Mouse (Mus musculus): ENCODE results near the gene Serinc1. TPM values are rescaled to one million over a fixed set of nuclear protein-coding genes. Genes with fewer than 3 reads are reported as not detected.

Serinc1 gene
- polyA plus RNA-seq, 1 experiment from 2014 or later: 105 TPM

DNA sequence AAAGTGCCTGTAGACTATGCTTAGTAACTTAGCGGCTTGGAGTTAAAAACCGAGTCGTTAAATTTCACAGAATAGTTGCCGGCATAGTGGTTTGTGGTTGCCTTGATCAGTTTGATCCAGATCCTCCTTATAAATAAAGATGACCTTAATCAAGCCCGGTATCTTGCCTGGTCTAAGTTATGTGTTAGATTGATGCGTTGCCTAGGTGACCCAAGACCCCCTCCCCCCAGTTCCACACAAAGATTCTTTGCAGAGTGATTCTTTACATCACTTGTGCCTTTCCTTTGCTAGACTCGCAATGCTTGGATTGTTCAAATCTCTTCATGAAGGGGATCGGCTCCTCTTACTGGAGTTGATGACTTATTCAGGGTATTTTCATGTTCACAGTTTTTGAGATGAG, 45.1 kb downstream of the Serinc1 start:
- no peaks in the 10 kb centered on the region for H3K9me3 ChIP-seq (ENCODE audit: control insufficient read depth, low read length)
- H3K9ac ChIP-seq (ENCODE audit: low read depth, low read length): peak overlapping the region; percentile 92
- no peak overlapping the region for H3K27ac ChIP-seq (ENCODE audit: low read length)
- peak overlapping the region; percentile 71 for H3K4me2 ChIP-seq (ENCODE audit: low read depth, low read length)
- WGBS: under 1% methylated on average over 8 of the region's 8 CpGs
- H3K27me3 ChIP-seq (replicated peaks; ENCODE audit: control insufficient read depth, insufficient read depth, low read length): no peaks in the 10 kb centered on the region
- no peak for ATAC-seq
- H3K4me1 ChIP-seq (ENCODE audit: control insufficient read depth, insufficient read depth, low read length): peaks cover 2% of the 10 kb centered on the region; the same call in 1 of the 2 replicates
- no peaks in the 10 kb centered on the region for H3K36me3 ChIP-seq (ENCODE audit: control insufficient read depth, insufficient read depth, low read length)
- H3K4me3 ChIP-seq (ENCODE audit: low read length): peak overlapping the region; percentile 95

DNA sequence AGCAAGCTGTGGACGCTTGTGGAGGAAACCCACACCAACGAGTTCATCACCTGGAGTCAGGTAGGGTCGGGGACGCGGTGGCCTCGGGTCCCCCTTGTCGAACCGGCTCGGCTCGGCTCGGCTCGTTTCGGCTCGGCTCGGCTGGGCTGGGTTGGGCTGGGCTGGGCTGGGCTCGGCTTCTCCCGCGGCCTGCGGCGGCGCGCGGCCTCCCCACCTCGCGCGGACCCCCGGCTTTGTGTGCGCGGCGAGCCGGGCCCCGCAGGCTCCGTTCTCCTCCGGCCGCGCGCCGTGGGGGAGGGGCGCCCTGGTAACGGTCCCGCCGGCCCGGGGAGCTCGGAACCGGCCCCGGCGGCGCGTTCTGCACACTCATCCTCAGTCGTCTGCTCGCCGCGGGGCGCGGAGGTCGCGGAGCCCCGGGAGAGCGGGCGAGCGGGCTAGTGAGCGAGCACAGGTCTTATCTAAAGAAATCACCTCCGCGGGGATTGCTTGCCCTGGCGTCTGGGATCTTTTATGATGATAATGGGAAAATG, 45.7 kb downstream of the Serinc1 start:
- H3K9me3 ChIP-seq (ENCODE audit: control insufficient read depth, low read length): no peaks in the 10 kb centered on the region
- no peaks in the 10 kb centered on the region for H3K36me3 ChIP-seq (ENCODE audit: control insufficient read depth, insufficient read depth, low read length)
- peaks cover 2% of the 10 kb centered on the region; the same call in 1 of the 2 replicates for H3K4me1 ChIP-seq (ENCODE audit: control insufficient read depth, insufficient read depth, low read length)
- H3K9ac ChIP-seq (ENCODE audit: low read depth, low read length): peak overlapping the region; percentile 92
- H3K4me2 ChIP-seq (ENCODE audit: low read depth, low read length): peak overlapping the region; percentile 71
- H3K27ac ChIP-seq (ENCODE audit: low read length): peak overlapping the region; percentile 94
- no peaks in the 10 kb centered on the region for H3K27me3 ChIP-seq (replicated peaks; ENCODE audit: control insufficient read depth, insufficient read depth, low read length)
- ATAC-seq: peak; percentile 92
- under 1% methylated on average over 65 of the region's 65 CpGs for WGBS
- peak overlapping the region; percentile 95 for H3K4me3 ChIP-seq (ENCODE audit: low read length)

DNA sequence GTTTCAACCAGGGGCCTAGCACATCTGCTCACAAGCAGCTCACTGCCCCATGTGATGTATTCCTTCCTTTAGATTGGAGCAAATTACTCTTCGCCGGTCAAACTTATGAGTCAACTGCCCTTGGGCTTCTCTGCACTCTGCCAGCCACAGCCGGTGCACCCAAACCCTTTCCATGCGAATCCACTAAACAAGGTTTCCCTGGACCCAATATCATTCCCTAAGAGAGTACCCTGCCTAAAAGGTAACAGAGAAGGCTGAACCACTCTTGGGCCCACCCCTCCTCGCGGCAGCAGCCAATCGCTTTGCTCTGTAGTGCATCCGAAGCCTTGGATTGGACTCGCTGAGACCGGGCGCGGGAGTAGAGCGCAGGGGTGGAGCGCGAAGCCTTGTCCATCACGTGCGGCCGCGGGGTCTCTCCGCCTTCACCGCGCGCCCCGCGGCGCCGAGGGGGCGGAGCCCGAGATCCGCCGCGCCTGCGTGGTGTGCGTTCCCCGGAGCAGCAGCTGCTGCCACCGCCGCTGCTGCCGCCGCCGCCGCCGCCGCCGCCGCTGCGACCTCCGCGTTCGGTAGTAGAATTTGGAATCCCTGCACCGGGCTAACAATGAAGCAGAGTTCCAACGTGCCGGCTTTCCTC, 46.3 kb downstream of the Serinc1 start, which contains the start of gene Hsf2:
Gene Hsf2, plus strand, starts transcription at position 478 of the 634 bp plus-strand sequence.
- peak; percentile 100 for ATAC-seq
- Histone ChIP-seq H3K36me3 (ENCODE audit: control insufficient read depth, insufficient read depth, low read length) (no peaks in the 10 kb centered on the region), H3K9me3 (ENCODE audit: control insufficient read depth, low read length) (no peaks in the 10 kb centered on the region), H3K4me1 (ENCODE audit: control insufficient read depth, insufficient read depth, low read length) (peaks cover 2% of the 10 kb centered on the region; the same call in 1 of the 2 replicates), H3K4me3 (ENCODE audit: low read length) (peak within 1 kb of the TSS; percentile 95), H3K27me3 (replicated peaks; ENCODE audit: control insufficient read depth, insufficient read depth, low read length) (no peaks in the 10 kb centered on the region), H3K9ac (ENCODE audit: low read depth, low read length) (peak within 1 kb of the TSS; percentile 92), H3K4me2 (ENCODE audit: low read depth, low read length) (peak within 1 kb of the TSS; percentile 71), H3K27ac (ENCODE audit: low read length) (peak within 1 kb of the TSS; percentile 94)
- WGBS: under 1% methylated on average over 52 of the region's 52 CpGs

DNA sequence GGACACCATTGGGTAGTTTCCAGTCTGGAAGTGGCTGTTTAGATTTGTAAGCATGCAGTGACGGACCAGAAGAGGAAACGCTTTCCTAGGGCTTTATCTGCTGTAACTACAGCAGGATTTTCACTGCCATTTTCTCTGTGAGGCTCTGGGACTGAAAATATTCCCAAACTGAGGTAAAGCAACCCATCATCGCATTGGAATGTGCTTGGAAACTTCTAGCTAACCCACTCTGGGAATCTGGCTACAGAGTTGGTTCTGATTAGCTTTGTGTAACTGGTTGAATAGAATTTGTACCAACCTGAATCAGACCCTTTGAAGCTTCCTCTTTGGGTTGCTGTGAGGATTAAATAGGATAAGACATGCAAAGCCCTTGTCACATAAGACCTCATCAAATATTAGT, 47.6 kb downstream of the Serinc1 start:
- H3K4me1 ChIP-seq (ENCODE audit: control insufficient read depth, insufficient read depth, low read length): peaks cover 2% of the 10 kb centered on the region; the same call in 1 of the 2 replicates
- no peak overlapping the region for H3K9ac ChIP-seq (ENCODE audit: low read depth, low read length)
- H3K9me3 ChIP-seq (ENCODE audit: control insufficient read depth, low read length): no peaks in the 10 kb centered on the region
- ATAC-seq: no peak
- H3K4me3 ChIP-seq (ENCODE audit: low read length): no peak overlapping the region
- H3K4me2 ChIP-seq (ENCODE audit: low read depth, low read length): no peak overlapping the region
- no peak overlapping the region for H3K27ac ChIP-seq (ENCODE audit: low read length)
- H3K27me3 ChIP-seq (replicated peaks; ENCODE audit: control insufficient read depth, insufficient read depth, low read length): no peaks in the 10 kb centered on the region
- no peaks in the 10 kb centered on the region for H3K36me3 ChIP-seq (ENCODE audit: control insufficient read depth, insufficient read depth, low read length)
- WGBS: 80% methylated on average over 3 of the region's 3 CpGs

DNA sequence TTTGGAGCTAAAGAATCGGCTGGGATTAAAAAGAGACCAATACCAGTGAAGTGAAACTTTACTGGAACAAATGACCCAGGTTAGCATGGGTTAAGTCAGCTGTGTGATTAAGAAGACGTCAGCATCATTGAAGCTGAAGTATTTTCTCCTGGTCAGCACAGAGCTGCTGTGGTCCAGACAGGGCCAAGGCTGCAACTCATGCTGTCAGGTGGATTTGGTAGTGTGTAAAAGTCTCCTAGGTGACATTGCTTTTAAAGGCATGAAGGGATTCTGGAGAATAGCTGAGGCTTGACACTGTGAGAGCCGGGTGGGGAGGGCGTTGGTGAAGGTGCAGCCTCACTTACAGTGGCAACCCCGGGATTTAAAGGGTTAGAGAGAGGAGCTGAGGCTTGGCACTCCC, 50.6 kb downstream of the Serinc1 start:
- H3K27ac ChIP-seq (ENCODE audit: low read length): no peak overlapping the region
- no peak overlapping the region for H3K9ac ChIP-seq (ENCODE audit: low read depth, low read length)
- 45% methylated on average over 5 of the region's 5 CpGs for WGBS
- H3K9me3 ChIP-seq (ENCODE audit: control insufficient read depth, low read length): no peaks in the 10 kb centered on the region
- H3K4me3 ChIP-seq (ENCODE audit: low read length): no peak overlapping the region
- ATAC-seq: no peak
- no peaks in the 10 kb centered on the region for H3K4me1 ChIP-seq (ENCODE audit: control insufficient read depth, insufficient read depth, low read length)
- no peaks in the 10 kb centered on the region for H3K27me3 ChIP-seq (replicated peaks; ENCODE audit: control insufficient read depth, insufficient read depth, low read length)
- no peaks in the 10 kb centered on the region for H3K36me3 ChIP-seq (ENCODE audit: control insufficient read depth, insufficient read depth, low read length)
- no peak overlapping the region for H3K4me2 ChIP-seq (ENCODE audit: low read depth, low read length)

DNA sequence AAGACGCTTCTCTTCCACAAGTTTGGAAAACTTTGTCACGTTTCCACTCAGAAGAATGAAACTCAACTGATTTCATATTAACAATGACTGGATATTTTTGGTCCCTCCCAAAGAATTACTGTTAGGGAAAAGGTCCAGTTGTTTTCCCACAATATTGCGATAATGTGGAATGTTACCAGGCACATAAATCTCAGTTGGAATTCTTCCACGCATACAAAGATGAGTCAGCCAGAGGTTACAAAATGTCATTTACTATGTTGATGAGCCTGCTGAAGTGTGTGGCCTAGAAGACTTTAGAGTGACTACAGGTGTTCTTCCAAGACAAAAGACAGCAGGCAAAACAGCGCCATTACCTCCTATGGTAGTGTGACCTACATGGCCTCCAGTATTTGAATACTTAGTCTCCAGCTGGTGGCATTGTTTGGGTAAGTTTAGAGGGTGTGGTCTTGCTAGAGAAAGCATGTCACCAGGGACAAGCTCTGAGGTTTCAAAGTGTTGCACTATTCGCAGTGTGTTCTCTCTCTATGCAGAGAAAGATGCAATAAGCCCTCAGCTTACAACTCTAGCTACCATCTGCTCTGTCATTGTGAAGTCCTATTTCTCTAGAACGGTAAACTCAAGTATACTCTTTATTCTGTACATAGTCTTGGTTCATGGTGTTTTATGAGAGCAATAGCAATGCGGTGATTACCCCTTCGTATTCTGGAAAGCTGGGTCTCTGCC, 55.0 kb downstream of the Serinc1 start:
- WGBS: 72% methylated on average over 9 of the region's 9 CpGs
- H3K4me1 ChIP-seq (ENCODE audit: control insufficient read depth, insufficient read depth, low read length): no peaks in the 10 kb centered on the region

More for the DNA sequence above, 55.0 kb downstream of the Serinc1 start:
- no peak for ATAC-seq
- H3K36me3 ChIP-seq (ENCODE audit: control insufficient read depth, insufficient read depth, low read length): no peaks in the 10 kb centered on the region
- H3K4me2 ChIP-seq (ENCODE audit: low read depth, low read length): no peak overlapping the region
- no peaks in the 10 kb centered on the region for H3K27me3 ChIP-seq (replicated peaks; ENCODE audit: control insufficient read depth, insufficient read depth, low read length)
- H3K4me3 ChIP-seq (ENCODE audit: low read length): no peak overlapping the region
- H3K27ac ChIP-seq (ENCODE audit: low read length): no peak overlapping the region
- no peaks in the 10 kb centered on the region for H3K9me3 ChIP-seq (ENCODE audit: control insufficient read depth, low read length)
- no peak overlapping the region for H3K9ac ChIP-seq (ENCODE audit: low read depth, low read length)

Other genes starting within 250 kb of the Serinc1 start
- gene Hsf2, start 46.1 kb downstream of the Serinc1 start, polyA plus RNA-seq (2015; fragmentation: Nextera tagmentation; extraction: Ambion mirVana): 12.2 and 13.5 TPM in 2 replicates
- 1.3 and 2.4 TPM in 2 replicates for gene Pkib, start 99.5 kb upstream of the Serinc1 start, polyA plus RNA-seq (2015; fragmentation: Nextera tagmentation; extraction: Ambion mirVana)

All from intestine, embryonic 16.5 days (tissue).